Mouse (Mus musculus) forebrain, postnatal 0 days (tissue): ENCODE data around the gene Zhx3. TPM values are rescaled to one million over a fixed set of nuclear protein-coding genes. Genes with fewer than 3 reads are reported as not detected.

Experiments used
- ATAC-seq: fragments of 200-750 bp; cut with Nextera tagmentation; 2 replicates; pipeline ENCODE4 v1.8.0; 2017; ENCODE audit warnings: mild to moderate bottlenecking, moderate library complexity
- DNase-seq: peaks from one replicate; pipeline ENCODE4 v3.0.0-alpha.2; 2015
- H3K27ac ChIP-seq: fragments of 300-500 bp; sonication (generic); 2 replicates; pipeline ENCODE4 v1.5.1; 2014; ENCODE audit warnings: low read depth, mild to moderate bottlenecking, antibody characterized with exemption, low read length, moderate library complexity, mixed read lengths
- H3K27me3 ChIP-seq: fragments of 300-500 bp; sonication (generic); 2 replicates; pipeline ENCODE4 v1.6.1; 2014; ENCODE audit warnings: mild to moderate bottlenecking, low read length, mixed read lengths; ENCODE audit not compliant: insufficient read depth
- H3K36me3 ChIP-seq: fragments of 300-500 bp; sonication (generic); 2 replicates; pipeline ENCODE4 v1.6.1; 2014; ENCODE audit warnings: mild to moderate bottlenecking, moderate library complexity; ENCODE audit not compliant: insufficient read depth
- H3K4me1 ChIP-seq: fragments of 300-500 bp; sonication (generic); 2 replicates; pipeline ENCODE4 v1.6.1; 2014; ENCODE audit warnings: antibody characterized with exemption; ENCODE audit not compliant: insufficient read depth
- H3K4me2 ChIP-seq: fragments of 300-500 bp; sonication (generic); 2 replicates; pipeline ENCODE4 v1.6.1; 2014; ENCODE audit warnings: low read depth, mild to moderate bottlenecking, moderate library complexity
- H3K4me3 ChIP-seq: fragments of 300-500 bp; sonication (generic); 2 replicates; pipeline ENCODE4 v1.5.1; 2014; ENCODE audit warnings: low read depth, low read length, mixed read lengths
- H3K9ac ChIP-seq: fragments of 300-500 bp; sonication (generic); 2 replicates; pipeline ENCODE4 v1.6.1; 2014; ENCODE audit warnings: mild to moderate bottlenecking
- H3K9me3 ChIP-seq: fragments of 300-500 bp; sonication (generic); 2 replicates; pipeline ENCODE4 v1.6.1; 2016; ENCODE audit warnings: low read length
- CTCF ChIP-seq: sonication (generic); IDR thresholded peaks from 2 replicates; pipeline ENCODE4 v1.5.1; 2016; ENCODE audit warnings: antibody characterized with exemption, control low read depth, low read depth
- WGBS: fragments of 180-500 bp; shearing (Covaris S2); extraction: QIAGEN DNeasy Blood & Tissue Kit; methylation state at CpG from one replicate; pipeline ENCODE4 v1.1.7; 2014; 5-methylcytosine and 5-hydroxymethylcytosine counted together
- polyA plus RNA-seq: library from polyadenylated mRNA; unstranded; fragments of >200 nt; fragmentation: Nextera tagmentation; extraction: Ambion mirVana; gene quantifications from 2 replicates; pipeline ENCODE4 v1.2.1, GENCODE M21; 2015
- total RNA-seq: library from RNA; depleted of rRNA; stranded (reverse); fragments of >200 nt; gene quantifications from 2 replicates; pipeline ENCODE4 v1.2.3, GENCODE M21; 2014

Zhx3 gene
- total and polyA plus RNA-seq, 2 experiments from 2014 or later: 18.5 to 44.9 TPM

DNA sequence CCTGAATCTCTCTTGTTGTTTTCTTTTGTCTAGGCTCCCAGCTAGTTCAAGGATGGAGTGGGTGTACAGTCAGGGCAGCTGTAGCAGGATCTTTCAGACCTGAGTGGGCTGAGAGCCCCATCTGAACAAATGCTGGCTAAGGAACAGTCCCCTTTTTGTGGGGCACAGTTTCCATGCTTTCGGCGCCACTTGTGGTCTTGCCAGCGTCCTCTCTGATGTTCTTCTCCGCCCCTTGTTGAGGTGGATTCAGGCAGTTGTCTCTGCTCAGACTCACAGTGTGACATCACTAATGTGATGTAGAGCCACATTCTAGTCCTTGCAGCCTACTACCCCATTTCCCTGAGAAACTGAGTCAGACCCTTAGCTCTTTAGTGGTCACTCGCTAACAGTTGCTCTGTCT lies 126.2 kb downstream of the Zhx3 start:
- H3K27me3 ChIP-seq: no peaks in the 10 kb centered on the region
- H3K36me3 ChIP-seq: peaks cover 46% of the 10 kb centered on the region
- no peak overlapping the region for H3K27ac ChIP-seq
- no peak overlapping the region for H3K4me2 ChIP-seq
- ATAC-seq: no peak
- H3K9ac ChIP-seq: no peak overlapping the region
- no peaks in the 10 kb centered on the region for H3K9me3 ChIP-seq
- H3K4me3 ChIP-seq: no peak overlapping the region
- no peaks in the 10 kb centered on the region; the same call in 1 of the 2 replicates for H3K4me1 ChIP-seq
- no peak for DNase-seq
- WGBS: 91% methylated on average over 5 of the region's 5 CpGs
- no peak for TF ChIP-seq CTCF

DNA sequence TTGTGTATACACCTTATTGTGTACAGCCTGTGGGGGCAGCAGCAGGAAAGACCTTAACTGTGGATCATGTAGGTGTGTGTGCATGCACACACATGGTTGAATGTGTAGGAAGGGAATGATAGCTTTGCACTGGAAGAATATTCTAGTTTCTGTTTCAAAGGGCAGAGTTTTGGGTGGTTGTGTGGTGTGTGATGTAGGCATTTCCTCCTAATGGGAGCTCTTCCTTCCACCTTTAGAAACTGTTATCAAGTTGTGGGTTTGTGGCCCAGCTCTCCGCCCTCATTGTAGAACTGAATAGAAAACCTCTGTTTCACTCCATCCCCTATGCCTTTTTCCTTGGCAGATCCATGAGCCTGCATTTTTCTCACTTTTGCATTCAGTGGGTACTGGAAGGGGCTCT lies 127.3 kb downstream of the Zhx3 start:
- no peak overlapping the region for H3K4me3 ChIP-seq
- H3K4me1 ChIP-seq: peaks cover 5% of the 10 kb centered on the region; the same call in 1 of the 2 replicates
- H3K9me3 ChIP-seq: no peaks in the 10 kb centered on the region
- H3K27ac ChIP-seq: no peak overlapping the region
- H3K4me2 ChIP-seq: no peak overlapping the region
- peaks cover 36% of the 10 kb centered on the region for H3K36me3 ChIP-seq
- DNase-seq (no peak), ATAC-seq (no peak)
- no peaks in the 10 kb centered on the region for H3K27me3 ChIP-seq
- no peak overlapping the region for H3K9ac ChIP-seq
- 100% methylated on average over 1 of the region's 1 CpGs for WGBS
- TF ChIP-seq CTCF: no peak

DNA sequence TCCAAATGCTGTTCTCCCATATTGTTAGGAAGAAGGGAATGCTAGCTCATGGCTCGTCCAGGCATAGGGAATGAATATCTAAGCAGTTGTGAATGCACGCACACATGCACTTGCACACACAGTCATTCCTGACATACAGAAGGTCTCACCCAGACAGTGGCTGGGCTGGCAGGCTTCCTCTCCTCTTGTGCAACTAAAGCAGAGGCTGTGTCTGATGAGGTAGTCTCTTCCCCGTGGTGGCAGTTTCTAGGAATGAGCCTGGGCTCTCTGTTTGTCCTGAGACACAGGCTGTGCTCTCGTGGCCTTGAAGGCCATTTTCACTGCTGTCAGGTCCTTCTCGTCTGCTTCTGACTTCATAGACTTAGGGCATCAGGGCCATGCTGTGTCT lies 128.0 kb downstream of the Zhx3 start:
- no peak for ATAC-seq
- Histone ChIP-seq H3K27me3 (no peaks in the 10 kb centered on the region), H3K9ac (no peak overlapping the region), H3K4me3 (no peak overlapping the region), H3K27ac (no peak overlapping the region), H3K9me3 (no peaks in the 10 kb centered on the region), H3K4me2 (no peak overlapping the region), H3K36me3 (peaks cover 31% of the 10 kb centered on the region), H3K4me1 (peaks cover 9% of the 10 kb centered on the region; the same call in 1 of the 2 replicates)
- 86% methylated on average over 5 of the region's 5 CpGs for WGBS
- DNase-seq: no peak
- no peak for TF ChIP-seq CTCF

DNA sequence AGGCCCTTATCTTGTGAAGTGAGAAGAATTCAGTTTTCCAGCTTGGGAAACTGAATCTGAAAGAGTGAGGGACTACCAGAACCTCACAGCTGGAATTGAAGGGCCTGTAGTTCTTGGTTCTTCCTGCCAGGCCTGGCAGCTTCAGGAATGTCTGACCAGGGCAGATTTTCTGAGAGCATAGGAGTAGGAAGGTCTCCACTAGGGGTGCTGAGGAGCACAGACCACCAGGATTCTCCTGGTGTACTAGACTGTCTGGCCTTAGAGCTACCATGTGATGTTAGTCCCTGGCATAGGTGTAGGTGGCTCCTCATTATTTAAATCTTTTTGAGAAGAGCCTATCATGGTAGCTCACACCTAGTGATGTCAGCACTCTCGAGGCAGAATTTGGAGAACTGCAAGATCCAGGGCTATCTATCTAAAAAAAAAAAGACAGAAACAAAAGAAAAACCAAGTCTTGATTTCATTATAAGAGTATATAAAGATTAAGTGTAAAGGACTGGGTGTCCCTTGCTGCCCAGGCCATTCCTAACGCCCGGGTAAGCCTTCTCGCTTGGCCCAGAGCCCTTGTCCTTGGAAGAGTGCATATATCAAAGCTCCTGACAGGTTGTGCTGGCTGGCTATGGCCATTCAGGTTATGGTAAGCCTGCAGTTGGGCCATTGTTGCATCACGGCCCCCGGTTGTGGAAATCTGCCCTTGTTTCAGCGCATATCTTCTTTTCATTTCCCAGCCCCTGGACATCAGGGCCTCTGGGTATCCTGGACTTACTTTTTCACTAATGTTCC lies 128.6 kb downstream of the Zhx3 start:
- DNase-seq: no peak
- no peak for ATAC-seq
- H3K4me3 ChIP-seq: no peak overlapping the region
- H3K27me3 ChIP-seq: no peaks in the 10 kb centered on the region
- 91% methylated on average over 7 of the region's 7 CpGs for WGBS
- peaks cover 12% of the 10 kb centered on the region; the same call in 1 of the 2 replicates for H3K4me1 ChIP-seq
- H3K27ac ChIP-seq: no peak overlapping the region
- peak; percentile 54 for TF ChIP-seq CTCF
- H3K4me2 ChIP-seq: no peak overlapping the region
- no peaks in the 10 kb centered on the region for H3K9me3 ChIP-seq
- H3K9ac ChIP-seq: no peak overlapping the region
- H3K36me3 ChIP-seq: peaks cover 25% of the 10 kb centered on the region

DNA sequence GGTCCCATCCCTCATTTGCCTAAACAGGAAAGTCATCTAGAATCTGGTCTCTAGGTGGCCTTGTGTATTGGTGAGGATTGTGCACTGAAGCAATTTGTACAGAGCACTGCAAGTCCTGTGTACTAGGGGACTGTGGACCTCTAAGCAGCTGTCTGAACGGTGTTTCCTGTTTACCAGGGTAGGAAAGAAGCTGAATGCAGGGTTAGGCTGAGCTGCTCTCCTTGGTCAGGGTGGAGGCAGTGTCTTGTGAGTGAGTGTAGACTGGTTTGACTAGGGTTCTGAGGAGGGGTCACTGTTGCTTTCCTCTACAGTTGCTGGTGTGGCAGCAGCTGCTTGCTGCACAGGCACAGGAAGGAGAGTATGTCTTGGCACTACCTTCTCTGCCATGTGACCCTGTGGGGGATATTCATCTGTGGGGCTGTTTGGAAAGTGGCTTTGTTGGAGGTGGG lies 130.6 kb downstream of the Zhx3 start:
- ATAC-seq: no peak
- no peak for DNase-seq
- H3K9ac ChIP-seq: no peak overlapping the region
- no peak overlapping the region for H3K4me3 ChIP-seq
- peak overlapping the region; percentile 29; the same call in 1 of the 2 replicates for H3K27ac ChIP-seq
- no peak for TF ChIP-seq CTCF
- peaks cover 9% of the 10 kb centered on the region; the same call in 1 of the 2 replicates for H3K36me3 ChIP-seq
- H3K9me3 ChIP-seq: no peaks in the 10 kb centered on the region
- WGBS: 81% methylated on average over 1 of the region's 1 CpGs
- H3K4me2 ChIP-seq: no peak overlapping the region
- peaks cover 12% of the 10 kb centered on the region; the same call in 1 of the 2 replicates for H3K4me1 ChIP-seq
- H3K27me3 ChIP-seq: no peaks in the 10 kb centered on the region

DNA sequence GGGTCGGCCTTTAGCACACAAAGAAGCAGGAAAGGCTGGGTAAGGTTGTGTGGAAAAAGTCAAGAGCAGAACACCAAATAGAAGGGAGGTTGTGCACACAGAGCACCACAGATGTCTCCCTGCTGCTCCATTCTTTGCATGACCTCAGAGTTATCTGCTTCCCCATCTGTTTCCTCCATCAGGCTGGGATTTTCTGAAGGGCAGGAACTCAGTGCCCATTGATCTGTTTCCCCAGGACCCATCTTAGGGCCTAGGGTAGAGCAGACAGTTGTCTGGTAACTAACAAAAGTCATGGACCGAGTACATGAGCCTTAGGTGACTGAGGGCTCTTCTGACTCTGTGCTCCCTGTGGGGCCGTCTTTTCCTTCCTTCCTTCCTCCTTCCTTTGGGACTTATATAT lies 131.2 kb downstream of the Zhx3 start:
- H3K27ac ChIP-seq: peak overlapping the region; percentile 29; the same call in 1 of the 2 replicates
- no peaks in the 10 kb centered on the region for H3K27me3 ChIP-seq
- 84% methylated on average over 3 of the region's 3 CpGs for WGBS
- H3K9ac ChIP-seq: no peak overlapping the region
- H3K4me2 ChIP-seq: no peak overlapping the region
- H3K9me3 ChIP-seq: no peaks in the 10 kb centered on the region
- peaks cover 9% of the 10 kb centered on the region; the same call in 1 of the 2 replicates for H3K36me3 ChIP-seq
- H3K4me3 ChIP-seq: no peak overlapping the region
- DNase-seq (no peak), ATAC-seq (no peak)
- TF ChIP-seq CTCF: no peak
- H3K4me1 ChIP-seq: peaks cover 12% of the 10 kb centered on the region; the same call in 1 of the 2 replicates

DNA sequence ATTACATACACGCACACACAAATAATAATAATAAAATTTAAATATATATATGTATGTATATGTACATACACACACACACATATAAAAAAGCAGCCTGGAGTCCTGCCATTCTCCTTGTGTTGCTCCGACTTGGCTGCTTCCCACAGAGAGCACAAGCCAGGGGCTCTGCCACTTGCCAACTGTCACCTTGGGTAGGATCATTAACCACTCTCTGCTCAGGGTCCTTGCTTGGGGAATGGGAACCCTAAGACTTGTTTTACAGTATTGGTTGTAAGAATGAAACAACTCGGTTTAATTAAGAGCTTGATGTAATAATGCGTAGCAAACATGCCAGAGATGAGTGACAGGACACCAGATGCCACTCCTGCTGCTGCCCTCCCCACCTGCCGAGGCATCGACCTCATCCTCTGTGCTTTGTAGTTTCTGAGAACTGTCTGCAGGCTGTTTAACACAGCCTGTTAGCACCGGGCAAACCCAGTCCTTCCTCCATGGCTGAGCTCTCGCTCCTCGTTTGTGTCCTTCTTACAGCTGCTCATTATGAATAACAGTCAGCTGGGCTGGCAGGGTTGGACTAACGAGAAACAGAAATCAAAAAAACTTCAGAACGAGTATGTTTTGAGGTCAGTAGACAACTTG lies 132.2 kb downstream of the Zhx3 start:
- H3K9me3 ChIP-seq: no peaks in the 10 kb centered on the region
- H3K9ac ChIP-seq: no peak overlapping the region
- H3K4me2 ChIP-seq: no peak overlapping the region
- DNase-seq (peak; percentile 48), ATAC-seq (peak; percentile 70)
- WGBS: 25% methylated on average over 11 of the region's 11 CpGs
- H3K4me3 ChIP-seq: no peak overlapping the region
- no peaks in the 10 kb centered on the region for H3K27me3 ChIP-seq
- peaks cover 15% of the 10 kb centered on the region for H3K36me3 ChIP-seq
- H3K27ac ChIP-seq: peak overlapping the region; percentile 50
- H3K4me1 ChIP-seq: peaks cover 12% of the 10 kb centered on the region; the same call in 1 of the 2 replicates
- TF ChIP-seq CTCF: no peak
